Mouse (Mus musculus) spleen, postnatal 36 days (tissue): ENCODE measurements around the gene Ror1.

Experiments used
- DNase-seq, 2 experiments: peaks; one replicate each; pipeline ENCODE4 v3.0.0; 2022; ENCODE audit warnings: low spot score in 2 of 2, mixed read lengths in 1 of 2

The Ror1 gene

DNA sequence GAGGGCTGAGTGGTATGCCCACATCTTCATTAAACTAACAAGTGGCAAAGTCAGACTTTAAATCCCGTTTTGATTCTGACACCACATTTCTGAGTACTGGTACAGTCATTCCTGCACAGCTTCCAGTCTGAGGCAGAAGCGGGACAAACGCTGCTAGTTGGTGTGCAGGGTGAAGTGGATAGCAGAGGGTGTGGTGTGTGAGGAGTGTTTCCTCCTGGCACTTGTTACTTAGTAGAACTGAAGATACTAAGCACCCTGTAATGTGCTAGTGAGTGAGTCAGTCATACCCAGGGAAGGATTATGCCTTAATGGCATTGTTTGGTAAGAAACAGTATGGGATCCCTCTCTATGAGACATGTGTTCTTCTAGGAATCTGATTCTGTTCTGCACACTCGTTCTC is 115.7 kb downstream of the Ror1 start:
- DNase-seq = no peak

DNA sequence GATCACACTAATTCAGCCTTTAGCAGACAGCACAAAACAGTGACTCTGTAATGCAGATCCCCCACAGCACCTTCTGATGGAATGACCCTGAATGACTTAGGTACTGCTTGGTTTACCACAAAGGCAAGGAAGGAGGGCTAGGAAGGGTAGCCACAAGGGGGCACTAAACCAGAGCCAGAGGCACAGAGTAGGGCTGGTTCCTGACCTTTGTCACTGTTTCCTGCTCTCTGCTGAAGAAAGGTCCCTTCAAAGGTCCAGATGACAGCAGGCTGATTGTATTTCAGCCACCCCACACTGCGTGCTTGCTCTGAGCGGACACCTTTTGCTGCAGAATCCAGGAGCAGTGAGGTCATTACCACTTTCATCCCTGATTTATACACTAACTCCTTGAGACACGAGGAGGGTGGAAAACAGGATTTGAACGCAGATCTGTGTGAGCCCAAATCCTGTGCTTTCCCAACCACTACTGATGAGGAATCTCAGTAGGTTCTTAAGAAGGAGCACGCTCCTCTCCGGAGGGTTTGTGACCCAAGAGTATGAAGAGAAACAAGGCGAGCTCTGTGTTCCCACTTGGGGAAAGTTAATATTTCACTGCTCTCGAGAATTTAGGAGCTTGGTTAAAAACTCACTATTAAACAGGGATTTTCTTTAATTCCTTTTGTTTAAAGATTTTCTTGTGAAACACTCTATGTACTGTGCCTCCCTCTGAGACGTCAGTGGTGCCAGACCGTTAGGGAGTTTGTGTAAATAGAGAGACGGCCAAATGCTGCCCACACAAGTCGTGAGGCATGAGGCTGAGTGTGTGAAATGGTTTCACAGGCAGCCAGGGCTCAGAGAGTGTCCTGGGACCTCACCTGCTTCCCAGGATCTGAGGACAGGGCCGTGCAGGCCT is 119.0 kb downstream of the Ror1 start:
- no peak for DNase-seq

DNA sequence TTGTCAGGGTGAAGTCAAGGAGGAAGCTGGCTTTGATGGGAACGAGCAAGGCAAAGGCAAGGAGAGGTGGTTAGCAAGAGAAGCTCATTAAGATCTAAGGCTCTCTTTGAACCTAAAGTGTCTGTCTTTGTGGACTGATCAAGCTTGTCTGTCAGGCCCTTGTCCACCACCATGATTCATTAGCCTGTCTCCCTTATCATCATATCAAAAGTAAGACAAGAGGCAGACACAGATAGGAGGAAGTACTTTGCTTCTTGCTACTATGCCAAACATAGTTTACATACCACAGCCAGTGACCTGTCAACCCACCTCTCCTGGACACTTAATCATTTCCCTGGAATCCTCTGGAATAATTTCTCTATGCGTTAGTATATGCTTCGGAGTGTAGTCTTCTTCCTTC is 121.0 kb downstream of the Ror1 start:
- DNase-seq = no peak

DNA sequence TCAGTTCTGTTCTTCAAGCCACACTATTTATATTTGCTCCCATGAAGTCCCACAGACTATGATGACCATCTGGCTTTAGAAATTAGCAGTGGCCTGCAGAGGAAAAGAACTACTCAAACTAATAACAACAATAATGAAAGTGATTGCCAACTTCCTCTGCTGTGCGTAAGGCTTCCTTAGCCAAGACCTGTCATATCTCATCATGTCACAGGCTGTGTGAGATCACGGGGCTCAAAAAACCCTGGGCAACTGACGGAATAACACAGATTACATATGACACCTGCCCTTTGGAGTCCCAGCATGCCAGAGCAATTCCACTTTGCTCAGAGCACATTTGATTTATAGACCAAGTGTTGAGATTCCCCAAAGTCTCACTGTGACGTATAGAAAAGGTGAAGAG is 123.4 kb downstream of the Ror1 start:
- no peak for DNase-seq

DNA sequence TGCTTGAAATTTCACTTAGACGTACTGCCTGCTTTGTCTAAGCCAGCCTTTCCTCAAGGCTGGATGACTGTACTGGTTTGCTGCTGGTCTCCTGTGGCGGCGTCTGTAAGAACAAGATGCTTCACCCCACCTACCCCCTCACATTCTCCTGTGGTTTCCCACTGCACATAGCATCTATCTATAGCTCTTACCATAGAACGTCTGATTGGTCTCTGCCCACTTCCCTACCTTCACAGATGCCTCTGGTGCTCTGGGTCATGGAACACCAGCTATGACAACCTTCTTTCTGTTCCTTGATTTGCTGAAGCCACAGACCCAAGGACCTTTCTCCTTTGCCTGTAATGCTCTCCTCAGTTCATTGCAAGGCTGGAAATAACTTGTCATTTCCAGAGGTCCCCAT is 124.0 kb downstream of the Ror1 start:
- no peak for DNase-seq

DNA sequence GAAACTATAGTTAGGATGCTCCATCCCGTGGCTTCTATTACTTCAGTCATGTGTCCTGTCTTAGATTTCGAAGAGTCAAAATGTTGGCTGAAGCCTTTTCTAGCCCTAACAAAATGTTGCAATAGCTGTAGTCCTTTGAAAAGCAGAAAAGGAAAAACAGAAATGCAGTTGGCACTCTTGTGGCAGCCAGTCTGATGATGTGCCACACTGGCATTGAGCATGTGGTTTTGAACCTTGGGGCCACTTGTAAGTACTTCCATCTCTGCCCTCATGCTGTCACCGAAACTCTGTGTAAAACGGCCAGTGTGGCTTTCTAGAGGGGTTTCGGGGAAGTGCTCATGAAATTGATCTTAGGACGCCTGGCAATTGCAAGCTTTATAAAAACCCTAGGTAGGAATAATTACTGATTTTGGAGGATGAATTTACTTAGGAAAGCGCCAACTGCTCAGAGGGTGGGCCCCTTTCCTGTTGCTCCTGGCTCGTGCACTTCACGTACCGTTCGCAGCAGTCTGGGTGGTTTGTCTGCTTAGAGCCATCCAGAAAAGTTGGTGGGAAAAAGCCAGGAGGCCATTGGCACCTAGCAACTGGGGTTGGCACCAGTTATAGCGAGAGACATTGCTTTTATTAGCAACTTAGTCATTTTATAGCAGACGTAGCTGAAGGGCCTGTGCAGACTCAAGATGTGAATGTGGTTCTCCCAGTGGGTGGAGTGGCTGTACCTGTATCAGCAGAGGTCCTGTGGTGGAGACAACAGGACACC is 126.6 kb downstream of the Ror1 start:
- DNase-seq = no peak

DNA sequence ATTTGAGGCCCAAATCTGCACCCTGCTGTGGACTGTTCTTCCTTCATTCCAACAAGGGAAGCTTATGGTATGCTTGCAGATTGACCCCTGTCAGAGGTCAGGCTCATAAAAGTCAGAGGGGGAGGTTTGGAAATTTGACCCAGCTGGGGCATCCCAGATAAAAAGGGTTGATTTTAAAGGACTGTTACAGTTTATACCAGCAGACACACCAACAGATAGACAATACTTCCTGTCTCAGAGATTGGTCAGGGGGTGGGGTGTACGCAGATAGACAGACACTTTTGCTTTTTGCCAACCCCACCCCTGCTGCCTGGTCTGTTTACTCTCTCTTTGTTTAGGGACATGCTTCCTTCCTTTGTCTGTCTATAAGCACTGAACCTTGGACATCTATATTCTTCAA is 127.9 kb downstream of the Ror1 start:
- no peak for DNase-seq

DNA sequence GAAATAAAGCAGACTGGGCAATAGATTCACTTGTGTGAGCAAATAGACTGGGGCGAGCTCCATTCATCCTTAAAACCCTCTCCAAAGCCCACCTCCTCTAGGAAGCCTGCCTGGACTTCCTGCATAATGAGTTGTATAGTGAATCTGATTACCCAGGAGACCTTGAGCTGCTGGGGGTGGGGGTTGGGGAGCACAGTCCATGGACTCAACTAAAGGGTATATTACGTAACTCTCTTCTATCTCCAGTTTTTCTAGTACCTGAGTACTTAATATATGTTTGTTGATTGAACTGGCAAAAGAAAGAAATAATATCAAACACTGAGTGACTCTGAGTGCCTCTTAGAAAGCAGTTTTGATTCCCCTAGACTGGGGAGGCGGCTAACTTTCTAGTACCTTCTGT is 128.4 kb downstream of the Ror1 start:
- no peak for DNase-seq

DNA sequence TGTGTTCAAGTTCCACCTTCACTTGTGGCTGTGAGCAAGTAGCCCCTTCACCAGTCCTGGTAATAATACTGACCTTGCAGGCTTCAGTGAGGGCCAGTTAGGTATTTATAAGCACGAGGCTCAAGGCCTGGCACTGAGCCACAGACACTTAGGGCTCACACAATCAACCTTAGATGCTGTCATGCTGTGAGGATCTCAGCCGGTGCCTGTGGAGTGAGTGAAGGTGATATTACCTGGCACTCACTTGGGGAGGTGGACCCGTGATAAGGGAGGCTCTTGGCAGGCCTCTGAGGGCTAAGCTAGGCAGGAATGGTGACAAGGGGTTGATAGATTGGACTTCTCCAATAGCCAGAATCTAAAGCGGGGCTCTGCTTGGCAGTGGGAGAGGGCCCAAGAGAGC is 131.0 kb downstream of the Ror1 start:
- DNase-seq = no peak

DNA sequence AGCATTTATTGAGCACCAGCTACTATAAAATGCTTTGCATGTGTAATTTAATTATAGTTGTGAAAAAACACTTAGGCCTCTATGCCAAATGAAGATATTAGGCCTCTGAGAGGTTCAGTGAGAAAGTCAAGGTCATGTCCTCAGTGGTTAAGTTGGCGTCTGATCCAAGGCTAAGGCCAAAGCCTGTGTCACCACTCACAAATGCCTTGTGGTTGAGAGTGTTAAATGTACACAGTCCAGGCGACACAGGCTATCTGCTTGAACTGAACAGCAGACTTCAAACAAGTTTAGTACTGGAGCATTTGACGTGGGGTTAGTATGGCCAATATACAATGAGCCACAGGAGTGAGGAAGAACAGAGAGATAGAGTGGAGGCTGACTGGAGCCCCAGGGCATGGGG is 132.5 kb downstream of the Ror1 start:
- no peak for DNase-seq

DNA sequence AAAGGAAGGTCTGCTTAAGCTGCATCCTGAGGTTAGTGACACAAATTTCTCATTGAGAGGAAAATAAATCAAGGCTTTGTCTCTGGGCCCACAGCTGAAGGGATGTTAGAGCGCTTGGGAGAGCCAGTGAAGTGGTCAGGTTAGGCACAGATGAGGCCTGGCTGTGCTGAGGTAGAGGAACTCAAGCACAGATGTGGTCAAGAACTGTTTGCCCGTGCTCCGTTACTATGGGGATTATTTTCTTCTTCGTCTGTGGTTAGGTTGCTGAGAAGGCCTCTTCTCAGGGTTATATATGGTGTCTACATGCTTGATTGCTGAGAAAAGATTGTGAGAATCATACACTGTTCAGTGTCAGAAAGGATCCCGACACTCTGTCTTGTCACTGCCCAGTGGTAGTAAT is 134.7 kb downstream of the Ror1 start:
- no peak for DNase-seq

DNA sequence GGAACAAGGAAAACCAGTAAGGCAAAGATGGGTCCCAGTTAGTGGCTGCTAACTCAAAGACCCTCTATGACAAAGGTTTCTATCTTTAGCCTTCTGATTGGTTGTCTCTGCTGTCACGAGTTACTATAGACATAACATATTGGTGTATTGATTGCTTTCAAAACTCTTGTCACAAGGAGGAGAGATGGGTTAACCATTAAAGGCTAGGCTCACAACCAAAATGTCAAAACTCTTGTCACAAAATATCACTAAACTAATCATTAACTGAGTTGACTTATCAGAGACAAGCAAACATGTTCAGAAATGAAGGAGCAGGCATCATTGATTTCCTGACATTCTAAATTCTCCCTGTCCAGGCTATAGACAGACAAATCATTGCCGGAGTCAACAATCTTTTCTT is 135.4 kb downstream of the Ror1 start:
- DNase-seq = no peak

DNA sequence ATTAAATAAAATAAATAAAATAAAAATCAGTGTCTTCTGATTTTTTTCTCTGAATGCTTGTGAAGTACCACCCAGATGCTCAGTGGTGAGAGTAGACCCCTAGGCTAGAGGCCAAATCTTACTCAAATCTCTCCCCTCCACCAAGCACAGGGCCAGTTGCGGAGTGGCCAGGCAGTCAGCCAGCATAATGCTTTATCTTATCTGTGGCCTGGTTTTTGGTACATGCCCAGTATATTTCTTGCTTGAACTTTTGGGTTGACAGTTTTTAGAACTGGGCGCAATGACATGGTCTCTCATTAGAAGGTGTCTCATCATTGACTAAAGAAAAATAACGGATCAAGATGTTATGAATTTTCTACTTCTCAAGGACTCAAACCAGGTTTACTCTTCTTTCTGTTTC is 136.3 kb downstream of the Ror1 start:
- DNase-seq = no peak

DNA sequence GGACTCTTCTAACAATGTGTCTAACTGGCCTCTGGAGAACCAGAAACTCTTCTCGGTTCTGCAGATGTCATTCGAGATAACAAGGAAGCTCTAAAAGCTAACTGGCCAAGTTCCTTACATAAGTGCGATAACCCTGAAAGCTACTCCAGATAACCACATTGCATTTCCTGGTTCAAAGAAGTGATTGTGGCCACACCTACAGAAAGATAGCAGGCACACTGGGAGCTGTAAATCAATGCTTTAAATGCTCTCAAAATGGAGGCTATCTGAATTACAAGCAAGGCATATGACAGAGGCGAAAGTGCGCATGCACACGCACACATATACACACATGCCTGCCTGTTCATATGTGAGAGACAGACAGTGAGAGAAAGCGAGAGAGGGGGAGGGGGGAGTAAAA is 136.9 kb downstream of the Ror1 start:
- no peak for DNase-seq

DNA sequence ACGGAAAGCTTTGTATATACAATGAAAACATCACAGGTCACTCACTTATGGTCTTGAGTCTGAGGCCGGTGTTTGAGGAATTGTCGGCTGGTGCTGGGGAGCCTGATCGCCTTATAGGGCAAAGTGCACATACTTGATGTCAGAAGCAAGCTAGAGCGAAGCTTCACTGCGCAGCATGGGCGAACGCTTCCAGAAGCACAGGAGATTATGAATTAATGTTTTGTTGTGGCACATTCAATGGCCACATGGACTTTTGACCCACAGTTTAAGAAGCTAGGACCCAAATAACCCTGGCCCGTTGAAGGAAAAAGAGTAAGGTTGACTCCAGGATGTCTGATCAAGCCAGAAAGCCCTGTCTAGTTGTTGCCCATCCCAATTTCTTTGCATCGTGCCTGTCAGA is 138.2 kb downstream of the Ror1 start:
- DNase-seq = no peak

DNA sequence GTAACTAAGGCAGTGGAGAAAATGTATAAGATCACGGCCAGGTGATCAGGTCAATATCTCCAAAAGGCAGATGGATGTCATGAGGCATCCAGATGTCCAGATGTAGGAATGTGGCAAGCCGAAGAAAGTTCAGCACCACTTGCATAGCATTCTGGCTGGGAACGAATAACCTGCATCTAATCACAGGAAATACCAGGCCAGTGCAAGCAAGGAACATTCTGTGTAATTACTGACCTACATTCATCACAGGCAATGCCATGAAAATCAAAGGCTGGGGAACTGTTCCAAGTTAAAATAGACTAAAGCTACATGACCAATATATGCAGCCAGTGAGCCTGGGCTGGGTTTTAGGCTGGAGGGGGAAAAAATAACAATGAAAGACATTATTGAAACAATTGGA is 140.7 kb downstream of the Ror1 start:
- no peak for DNase-seq

DNA sequence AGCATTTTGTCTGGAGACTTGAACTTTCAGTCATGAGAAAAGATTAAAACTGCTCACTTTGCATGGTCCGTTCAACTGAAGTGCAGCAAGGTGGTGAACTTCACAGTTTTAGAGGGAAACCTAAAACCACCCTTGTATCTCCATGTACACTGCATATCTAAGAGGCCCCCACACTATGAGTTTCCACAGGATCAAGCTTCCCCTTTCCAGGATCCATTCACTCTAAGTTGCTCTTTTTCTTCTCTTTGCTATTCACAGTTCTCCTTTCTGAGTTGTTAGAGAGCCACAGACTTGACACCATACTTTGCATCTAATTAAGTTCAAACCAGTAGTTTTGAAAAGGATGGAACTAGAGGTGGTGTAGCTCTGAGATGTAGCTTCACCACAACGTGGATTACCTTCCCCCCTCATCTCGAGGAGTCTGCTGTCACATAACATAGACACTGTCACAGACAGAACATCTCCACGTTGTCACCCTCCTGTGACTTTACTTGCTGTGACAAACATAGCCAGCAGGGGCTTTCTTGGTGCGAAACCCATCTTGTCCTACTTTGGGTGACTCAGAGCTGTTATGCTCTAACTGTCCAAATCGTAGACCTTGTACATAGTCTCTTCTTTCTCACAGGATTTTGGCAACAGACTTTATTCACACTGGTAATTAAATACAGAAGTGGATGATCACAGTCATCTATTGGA is 146.6 kb downstream of the Ror1 start:
- no peak for DNase-seq

DNA sequence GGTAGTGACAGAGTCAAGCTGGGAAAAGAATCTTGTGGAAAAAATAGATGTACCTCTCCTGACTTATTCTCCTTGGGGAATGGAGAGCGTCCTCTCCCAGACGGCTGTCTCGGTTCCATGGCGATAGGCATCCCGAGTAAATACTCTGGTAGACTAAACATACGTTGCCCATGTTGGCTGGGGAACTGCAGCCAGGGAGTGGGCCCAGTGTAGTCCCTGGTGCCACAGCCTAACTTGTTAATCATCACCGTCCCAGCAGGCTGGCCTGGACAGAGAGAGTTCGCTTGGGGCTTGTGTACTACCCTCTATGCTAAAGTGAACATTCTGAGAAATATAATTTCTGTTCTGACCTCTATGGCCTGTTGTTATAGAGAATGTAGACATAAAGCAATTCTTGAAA is 148.7 kb downstream of the Ror1 start:
- no peak for DNase-seq

DNA sequence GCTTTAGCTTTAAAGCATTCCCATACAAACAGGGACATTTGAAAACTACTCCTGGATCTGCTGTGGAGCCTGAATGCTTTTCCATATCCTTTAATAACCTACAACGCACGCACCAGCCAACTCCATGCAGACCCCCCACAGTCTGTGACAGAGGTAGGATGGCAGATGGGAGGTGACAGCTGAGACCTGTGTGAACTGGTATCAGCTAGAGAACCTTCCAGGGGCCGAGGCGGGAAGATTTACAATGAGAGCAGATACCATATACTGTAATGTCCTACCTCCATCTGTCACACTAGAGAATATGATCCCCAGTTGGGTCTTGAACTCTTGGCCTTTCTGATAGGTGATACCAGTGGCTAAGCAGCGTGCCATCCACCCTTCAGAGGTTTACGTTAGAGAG is 149.1 kb downstream of the Ror1 start:
- no peak for DNase-seq

DNA sequence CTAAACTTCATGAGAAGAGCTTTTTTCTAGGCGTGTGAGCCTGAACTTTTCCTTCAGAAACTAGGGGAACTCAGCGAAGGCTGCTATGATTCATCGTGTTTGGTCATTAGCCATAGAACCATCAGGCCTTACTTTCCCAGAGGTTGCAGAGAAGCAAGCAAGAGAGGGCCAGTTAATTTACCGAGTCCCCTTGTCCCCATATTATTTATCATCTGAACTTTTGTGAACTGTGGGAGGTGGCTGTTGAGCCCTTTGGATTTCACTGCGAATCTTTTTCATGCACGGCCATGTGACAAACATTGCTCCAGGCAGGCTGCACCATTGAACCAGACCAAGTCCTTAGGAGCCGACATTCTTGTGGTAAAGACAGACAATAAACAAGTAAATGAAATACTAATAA is 152.2 kb downstream of the Ror1 start:
- no peak for DNase-seq

DNA sequence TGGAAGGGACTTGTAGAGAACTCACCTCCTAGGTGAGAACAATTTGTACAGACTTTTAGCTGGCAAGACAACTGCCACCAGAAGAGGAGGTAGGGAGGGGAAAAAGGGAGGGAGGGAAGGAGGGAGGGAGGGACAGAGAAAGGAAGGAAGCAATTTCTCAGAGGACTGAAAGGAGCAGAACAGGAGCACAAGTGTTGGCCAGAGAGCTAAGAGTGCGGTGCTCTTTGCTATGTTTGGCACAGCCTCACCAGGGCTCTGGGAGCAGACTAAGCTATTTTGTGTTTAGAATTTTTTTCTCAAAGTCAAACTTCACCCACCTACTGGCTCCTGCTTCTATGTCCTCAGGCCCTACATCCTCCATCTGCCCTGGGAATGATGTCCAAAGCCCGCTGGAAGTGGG is 152.7 kb downstream of the Ror1 start:
- no peak for DNase-seq

DNA sequence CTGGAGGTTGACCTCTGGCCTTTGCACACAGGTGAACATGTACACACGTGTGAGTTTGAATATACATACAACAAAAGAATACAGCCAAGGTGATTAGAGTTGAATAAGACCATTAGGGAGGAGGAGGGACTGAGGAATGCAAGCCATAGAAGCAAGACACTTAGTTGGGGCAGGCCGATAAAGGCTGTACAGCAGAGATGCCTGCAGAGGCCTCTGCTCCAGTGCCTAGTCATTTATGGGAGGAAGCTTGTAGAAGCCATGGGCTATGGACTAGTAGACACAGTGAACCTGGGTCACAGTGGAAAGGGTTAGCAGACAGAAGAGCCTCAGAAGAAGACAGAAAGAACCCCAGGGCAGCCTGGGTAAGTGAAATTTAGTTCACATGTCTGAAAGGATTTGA is 155.7 kb downstream of the Ror1 start:
- DNase-seq = no peak

DNA sequence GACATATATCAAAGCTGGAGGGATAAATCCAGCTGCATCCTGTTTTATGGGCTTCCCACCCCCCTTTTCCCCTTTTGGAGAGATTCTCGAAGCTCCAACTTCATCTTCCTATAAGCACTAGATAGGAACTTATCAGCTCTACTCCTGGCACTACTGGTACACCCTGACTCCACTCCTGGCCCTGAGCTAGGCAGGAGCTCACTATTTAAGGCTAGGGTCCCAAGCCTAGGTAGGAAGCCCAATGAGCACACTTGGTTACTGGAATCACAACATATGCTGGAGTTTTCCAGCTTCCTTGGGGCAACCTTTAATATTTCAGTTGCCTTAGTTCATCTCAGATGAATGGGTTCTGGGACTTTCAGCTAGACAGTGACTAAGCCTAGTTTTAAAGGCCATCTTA is 156.5 kb downstream of the Ror1 start:
- no peak for DNase-seq
